Mouse (Mus musculus) heart, adult 2 months (tissue): ENCODE results near the gene Nucb1.

ENCODE experiments used
- CTCF ChIP-seq: fragments of 200-600 bp; IDR thresholded peaks from 2 replicates; pipeline ENCODE4 v1.8.1; 2022; ENCODE audit warnings: antibody characterized with exemption, mild to moderate bottlenecking, moderate library complexity
- EP300 ChIP-seq: fragments of 200-500 bp; IDR thresholded peaks from 2 replicates; pipeline ENCODE4 v1.6.1; 2011; ENCODE audit warnings: low read depth, low read length, control low read depth; ENCODE audit not compliant: insufficient read depth

GRCm38 (mm10) chr7:45518618-45519017 is 8.4 kb upstream of the Nucb1 start:
- TF ChIP-seq EP300 (no peak), CTCF (no peak)
